Mouse (Mus musculus): ENCODE results near the gene Adra1b. TPM values are rescaled to one million over a fixed set of nuclear protein-coding genes. Genes with fewer than 3 reads are reported as not detected.
A peak's percentile ranks its signal among the peaks of the same experiment; 100 is the strongest.

Adra1b gene
- polyA plus RNA-seq (2012), result 0.02 TPM in 1 of 2 replicates, not detected in the other

DNA sequence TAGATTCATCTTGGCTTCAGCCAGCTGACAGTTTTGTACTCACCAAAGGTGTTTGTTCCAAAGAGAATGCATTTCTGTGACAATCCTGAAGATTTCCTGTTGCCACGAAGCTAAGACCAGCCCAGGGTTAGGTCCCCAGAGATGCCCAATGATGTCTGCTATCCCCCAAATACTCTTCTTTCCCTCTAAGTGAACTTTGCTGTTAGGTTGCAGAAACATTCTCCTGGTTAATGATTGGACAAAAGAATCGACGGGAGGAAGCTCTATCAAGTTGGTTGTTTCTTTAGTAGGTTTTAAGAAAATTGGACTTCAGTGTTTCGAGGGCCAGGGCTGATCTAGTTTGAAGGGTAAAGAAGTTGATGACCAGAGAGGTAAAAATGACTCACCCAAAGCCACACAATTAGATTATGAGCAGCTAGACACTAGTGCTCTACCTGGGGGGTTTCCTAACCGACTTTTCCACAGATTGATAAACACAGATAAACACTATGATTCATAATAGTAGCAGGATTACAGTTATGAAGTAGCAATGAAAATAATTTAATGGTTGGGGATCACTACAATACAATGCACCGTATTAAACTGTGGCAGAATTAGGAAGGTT is at the start of gene Adra1b:
TSS of gene Adra1b (minus strand) at position 160 of the 604 bp plus-strand sequence.
- TF ChIP-seq TAL1 (IDR thresholded peaks at IDR 0.05; ENCODE audit: low read length), result no peak
- TF ChIP-seq GATA1 (IDR thresholded peaks at IDR 0.05; ENCODE audit: low read length), result no peak
- H3K9me3 ChIP-seq (ENCODE audit: control insufficient read depth, low read length), result no peaks in the 10 kb centered on the region
- H3K36me3 ChIP-seq (ENCODE audit: control insufficient read depth), result no peaks in the 10 kb centered on the region
- peak within 1 kb of the TSS; percentile 3 for H3K4me3 ChIP-seq (replicated peaks)
- no peaks in the 10 kb centered on the region for H3K4me1 ChIP-seq (ENCODE audit: control insufficient read depth)
- H3K27me3 ChIP-seq (ENCODE audit: control insufficient read depth), result no peaks in the 10 kb centered on the region

DNA sequence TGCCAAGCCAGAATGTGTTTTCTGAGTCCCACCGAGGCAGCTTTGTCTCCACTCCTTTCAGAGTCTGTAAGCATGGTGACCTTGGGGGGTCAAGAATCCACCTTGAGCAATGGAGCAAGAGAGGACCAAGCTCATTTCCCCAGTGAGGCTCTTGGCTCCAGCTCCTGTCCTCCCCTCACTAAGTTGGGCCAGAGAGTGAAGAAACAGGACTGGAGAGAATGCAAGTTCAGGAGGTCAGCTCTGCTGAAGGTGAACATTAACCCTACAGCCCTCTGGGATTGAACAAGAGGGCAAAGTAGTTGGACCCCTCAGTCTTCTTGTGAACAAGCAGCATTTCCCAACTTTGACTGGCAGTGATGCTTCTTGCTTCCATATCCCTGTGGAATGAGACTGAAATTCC is 49.3 kb upstream of the Adra1b start:
- H3K4me1 ChIP-seq (ENCODE audit: control insufficient read depth), result no peaks in the 10 kb centered on the region
- no peaks in the 10 kb centered on the region for H3K36me3 ChIP-seq (ENCODE audit: control insufficient read depth)
- TF ChIP-seq GATA1 (IDR thresholded peaks at IDR 0.05; ENCODE audit: low read length) (no peak), TAL1 (IDR thresholded peaks at IDR 0.05; ENCODE audit: low read length) (no peak)
- H3K4me3 ChIP-seq (replicated peaks), result no peak overlapping the region
- no peaks in the 10 kb centered on the region; the same call in 1 of the 2 replicates for H3K9me3 ChIP-seq (ENCODE audit: control insufficient read depth, low read length)
- H3K27me3 ChIP-seq (ENCODE audit: control insufficient read depth), result no peaks in the 10 kb centered on the region

GRCm38 (mm10) chr11:43943781-43944180 is 42.8 kb upstream of the Adra1b start:
- Histone ChIP-seq H3K4me1 (ENCODE audit: control insufficient read depth) (no peaks in the 10 kb centered on the region), H3K27me3 (ENCODE audit: control insufficient read depth) (no peaks in the 10 kb centered on the region), H3K9me3 (ENCODE audit: control insufficient read depth, low read length) (no peaks in the 10 kb centered on the region; the same call in 1 of the 2 replicates), H3K36me3 (ENCODE audit: control insufficient read depth) (no peaks in the 10 kb centered on the region), H3K4me3 (replicated peaks) (no peak overlapping the region)
- TF ChIP-seq GATA1 (IDR thresholded peaks at IDR 0.05; ENCODE audit: low read length) (no peak), TAL1 (IDR thresholded peaks at IDR 0.05; ENCODE audit: low read length) (no peak)

GRCm38 (mm10) chr11:43943167-43943566 is 42.2 kb upstream of the Adra1b start:
- TF ChIP-seq TAL1 (IDR thresholded peaks at IDR 0.05; ENCODE audit: low read length) (no peak), GATA1 (IDR thresholded peaks at IDR 0.05; ENCODE audit: low read length) (no peak)
- H3K36me3 ChIP-seq (ENCODE audit: control insufficient read depth), result no peaks in the 10 kb centered on the region
- no peaks in the 10 kb centered on the region for H3K27me3 ChIP-seq (ENCODE audit: control insufficient read depth)
- no peaks in the 10 kb centered on the region for H3K4me1 ChIP-seq (ENCODE audit: control insufficient read depth)
- H3K9me3 ChIP-seq (ENCODE audit: control insufficient read depth, low read length), result no peaks in the 10 kb centered on the region; the same call in 1 of the 2 replicates
- no peak overlapping the region for H3K4me3 ChIP-seq (replicated peaks)

GRCm38 (mm10) chr11:43940501-43941202 is 39.6 kb upstream of the Adra1b start:
- TF ChIP-seq GATA1 (IDR thresholded peaks at IDR 0.05; ENCODE audit: low read length), result no peak
- no peak for TF ChIP-seq TAL1 (IDR thresholded peaks at IDR 0.05; ENCODE audit: low read length)
- H3K4me3 ChIP-seq (replicated peaks), result no peak overlapping the region
- no peaks in the 10 kb centered on the region for H3K9me3 ChIP-seq (ENCODE audit: control insufficient read depth, low read length)
- H3K36me3 ChIP-seq (ENCODE audit: control insufficient read depth), result no peaks in the 10 kb centered on the region
- H3K4me1 ChIP-seq (ENCODE audit: control insufficient read depth), result no peaks in the 10 kb centered on the region
- no peaks in the 10 kb centered on the region for H3K27me3 ChIP-seq (ENCODE audit: control insufficient read depth)

- H3K4me1 ChIP-seq (ENCODE audit: control insufficient read depth), result no peaks in the 10 kb centered on the region
- no peak overlapping the region for H3K4me3 ChIP-seq (replicated peaks)
- TF ChIP-seq TAL1 (IDR thresholded peaks at IDR 0.05; ENCODE audit: low read length) (no peak), GATA1 (IDR thresholded peaks at IDR 0.05; ENCODE audit: low read length) (no peak)
- H3K27me3 ChIP-seq (ENCODE audit: control insufficient read depth), result no peaks in the 10 kb centered on the region
- H3K9me3 ChIP-seq (ENCODE audit: control insufficient read depth, low read length), result no peaks in the 10 kb centered on the region
- H3K36me3 ChIP-seq (ENCODE audit: control insufficient read depth), result no peaks in the 10 kb centered on the region
Measured at GRCm38 (mm10) chr11:43936023-43936422, 35.0 kb upstream of the Adra1b start.

- Histone ChIP-seq H3K36me3 (ENCODE audit: control insufficient read depth) (no peaks in the 10 kb centered on the region), H3K4me3 (replicated peaks) (no peak overlapping the region), H3K4me1 (ENCODE audit: control insufficient read depth) (no peaks in the 10 kb centered on the region), H3K9me3 (ENCODE audit: control insufficient read depth, low read length) (no peaks in the 10 kb centered on the region), H3K27me3 (ENCODE audit: control insufficient read depth) (no peaks in the 10 kb centered on the region)
- no peak for TF ChIP-seq GATA1 (IDR thresholded peaks at IDR 0.05; ENCODE audit: low read length)
- no peak for TF ChIP-seq TAL1 (IDR thresholded peaks at IDR 0.05; ENCODE audit: low read length)
Measured at GRCm38 (mm10) chr11:43933480-43933879, 32.5 kb upstream of the Adra1b start.

DNA sequence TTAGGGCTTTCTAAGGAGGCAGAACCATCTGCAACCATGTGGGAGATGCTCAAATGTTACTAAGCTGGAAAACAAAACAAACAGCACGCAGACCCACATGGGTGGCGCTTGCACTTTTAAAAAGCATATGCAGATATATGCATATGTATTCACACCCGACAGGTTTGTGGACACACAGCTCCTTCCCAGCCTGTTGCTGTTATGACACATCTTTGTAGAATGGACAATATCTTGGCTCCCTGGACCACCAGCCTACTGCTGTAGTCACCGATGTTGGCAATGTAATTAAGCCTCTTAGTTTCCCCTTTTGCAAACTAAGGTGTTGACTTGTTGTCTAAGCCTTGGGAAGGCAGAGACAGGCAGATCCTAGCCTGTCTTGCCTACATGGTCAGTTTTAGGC is 32.0 kb upstream of the Adra1b start:
- no peak for TF ChIP-seq GATA1 (IDR thresholded peaks at IDR 0.05; ENCODE audit: low read length)
- no peaks in the 10 kb centered on the region for H3K9me3 ChIP-seq (ENCODE audit: control insufficient read depth, low read length)
- no peaks in the 10 kb centered on the region for H3K36me3 ChIP-seq (ENCODE audit: control insufficient read depth)

DNA sequence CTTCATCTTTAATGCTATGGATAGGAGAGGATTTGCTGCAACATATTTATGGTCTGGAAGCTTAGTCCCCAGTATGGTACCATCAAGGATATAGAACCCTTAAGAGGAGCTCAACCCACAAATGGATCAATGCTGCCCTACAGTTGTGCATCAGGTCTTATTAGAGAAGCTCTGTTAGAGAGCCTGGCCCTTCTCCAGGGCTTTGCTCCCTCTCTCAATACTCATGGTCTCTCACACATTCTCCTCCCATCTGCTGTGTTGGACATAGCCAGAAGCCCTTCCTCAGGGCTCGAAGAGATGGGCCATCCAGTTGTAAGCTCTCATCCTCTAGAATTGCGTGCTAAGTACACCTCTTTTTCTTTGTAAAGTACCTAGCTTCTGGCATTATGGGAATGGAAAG is 29.2 kb upstream of the Adra1b start:
- H3K4me3 ChIP-seq (replicated peaks), result no peak overlapping the region
- no peak for TF ChIP-seq GATA1 (IDR thresholded peaks at IDR 0.05; ENCODE audit: low read length)
- no peak for TF ChIP-seq TAL1 (IDR thresholded peaks at IDR 0.05; ENCODE audit: low read length)

More for the DNA sequence above, 32.0 kb upstream of the Adra1b start:
- Histone ChIP-seq H3K4me1 (ENCODE audit: control insufficient read depth) (no peaks in the 10 kb centered on the region), H3K27me3 (ENCODE audit: control insufficient read depth) (no peaks in the 10 kb centered on the region), H3K4me3 (replicated peaks) (no peak overlapping the region)

More for the DNA sequence above, 29.2 kb upstream of the Adra1b start:
- Histone ChIP-seq H3K27me3 (ENCODE audit: control insufficient read depth) (no peaks in the 10 kb centered on the region), H3K9me3 (ENCODE audit: control insufficient read depth, low read length) (no peaks in the 10 kb centered on the region), H3K36me3 (ENCODE audit: control insufficient read depth) (no peaks in the 10 kb centered on the region), H3K4me1 (ENCODE audit: control insufficient read depth) (no peaks in the 10 kb centered on the region)
